Mouse (Mus musculus) cerebellum, adult 2 months (tissue): ENCODE measurements at regions not wholly inside any gene's neighbourhood (a gene's known extent, or its start where the extent isn't known, plus 50 kb on each side); places are given as distances from the start of the nearest gene placed in this dataset.

Experiments used
- CTCF ChIP-seq: fragments of 200-500 bp; IDR thresholded peaks from 2 replicates; pipeline ENCODE4 v1.5.1; 2011; ENCODE audit warnings: low read depth, mild to moderate bottlenecking, control low read depth, low read length, moderate library complexity, borderline replicate concordance; ENCODE audit not compliant: insufficient read depth
- POLR2A ChIP-seq: fragments of 200-500 bp; IDR thresholded peaks from 2 replicates; pipeline ENCODE4 v1.6.1; 2011; ENCODE audit warnings: low read length, control low read depth, borderline replicate concordance; ENCODE audit not compliant: insufficient read depth

DNA sequence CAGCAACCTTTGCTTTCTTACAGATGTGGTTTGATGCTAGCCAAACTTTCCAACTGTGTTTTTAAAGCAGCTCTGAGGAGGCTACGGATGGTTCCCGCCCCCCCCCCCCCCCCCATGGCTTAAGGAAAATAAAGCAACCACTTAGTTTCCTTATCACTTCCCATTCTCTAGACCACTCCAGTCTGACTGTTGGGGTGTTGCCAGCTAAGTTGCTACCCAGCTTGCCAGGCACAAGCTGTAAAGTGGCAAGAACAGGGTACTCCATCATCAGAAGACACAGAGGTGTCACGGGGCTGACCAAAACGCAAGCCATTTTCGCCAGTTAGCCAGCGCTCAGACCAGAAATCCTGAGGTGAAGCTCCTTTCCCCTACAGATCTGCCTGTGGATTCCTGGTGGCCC lies 74.7 kb upstream of the Prok2 start:
- TF ChIP-seq CTCF (no peak), POLR2A (no peak)
